Mouse (Mus musculus) thymus, adult 2 months (tissue): ENCODE measurements around the gene Rbm20. TPM values are rescaled to one million over a fixed set of nuclear protein-coding genes. Genes with fewer than 3 reads are reported as not detected.

ENCODE experiments used
- DNase-seq: peaks from one replicate; pipeline ENCODE4 v3.0.0; 2021
- H3K27ac ChIP-seq: fragments of 200-500 bp; 2 replicates; pipeline ENCODE4 v1.5.1; 2012; ENCODE audit warnings: low read length, control low read depth; ENCODE audit not compliant: control insufficient read depth, insufficient read depth
- H3K27me3 ChIP-seq: fragments of 200-500 bp; 2 replicates; pipeline ENCODE4 v1.6.1; 2012; ENCODE audit warnings: mild to moderate bottlenecking, low read length, moderate library complexity, mixed read lengths; ENCODE audit not compliant: control insufficient read depth, insufficient read depth
- H3K36me3 ChIP-seq: fragments of 200-500 bp; 2 replicates; pipeline ENCODE4 v1.6.1; 2012; ENCODE audit warnings: mild to moderate bottlenecking, low read length, moderate library complexity; ENCODE audit not compliant: control insufficient read depth, insufficient read depth
- H3K4me1 ChIP-seq: fragments of 200-500 bp; replicated peaks from 2 replicates; pipeline ENCODE4 v1.6.1; 2012; ENCODE audit warnings: low read length; ENCODE audit not compliant: control insufficient read depth, insufficient read depth
- H3K4me3 ChIP-seq: fragments of 200-500 bp; 2 replicates; pipeline ENCODE4 v1.5.1; 2012; ENCODE audit warnings: mild to moderate bottlenecking, low read length, control low read depth, moderate library complexity; ENCODE audit not compliant: control insufficient read depth, insufficient read depth
- CTCF ChIP-seq: fragments of 200-500 bp; IDR thresholded peaks from 2 replicates; pipeline ENCODE4 v1.5.1; 2012; ENCODE audit warnings: mild to moderate bottlenecking, control low read depth, low read length, moderate library complexity, borderline replicate concordance; ENCODE audit not compliant: control insufficient read depth, poor library complexity, insufficient read depth; ENCODE audit errors: extremely low read depth
- POLR2A ChIP-seq: fragments of 200-500 bp; IDR thresholded peaks from 2 replicates; pipeline ENCODE4 v1.6.1; 2012; ENCODE audit warnings: mild to moderate bottlenecking, low read length, control low read depth, moderate library complexity; ENCODE audit not compliant: control insufficient read depth, poor library complexity, insufficient read depth; ENCODE audit errors: extremely low read depth
- WGBS: fragments of 180-500 bp; shearing (Covaris S2); methylation state at CpG from one replicate; pipeline ENCODE4 v1.1.7; 2018; 5-methylcytosine and 5-hydroxymethylcytosine counted together
- polyA plus RNA-seq: library from polyadenylated mRNA; depleted of rRNA; stranded (reverse); fragments of >200 nt; gene quantifications from 2 replicates; pipeline ENCODE4 v1.2.3, GENCODE M21; 2012

Rbm20 gene
- polyA plus RNA-seq, 1 experiment = 9.8 TPM

DNA sequence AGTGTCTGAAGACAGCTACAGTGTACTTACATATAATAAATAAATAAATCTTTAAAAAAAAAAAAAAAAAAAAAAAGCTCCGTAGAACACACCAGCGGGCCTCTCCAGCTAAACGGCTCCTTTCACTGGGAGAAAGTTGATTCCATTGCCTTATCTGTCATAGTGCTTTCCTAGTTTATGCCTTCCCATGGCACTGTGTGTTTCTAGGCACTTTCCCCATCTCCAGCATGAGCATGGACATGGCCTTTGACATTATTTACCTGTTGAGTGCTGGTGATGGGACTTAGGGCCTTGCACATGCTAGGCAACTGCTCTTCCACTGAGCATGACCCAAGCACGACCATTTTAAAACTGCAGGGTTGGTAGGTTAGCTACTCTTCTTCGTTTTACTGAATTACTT lies 46.9 kb downstream of the Rbm20 start:
- Histone ChIP-seq H3K27ac (no peak overlapping the region), H3K27me3 (no peaks in the 10 kb centered on the region)
- 89% methylated on average over 5 of the region's 5 CpGs for WGBS

DNA sequence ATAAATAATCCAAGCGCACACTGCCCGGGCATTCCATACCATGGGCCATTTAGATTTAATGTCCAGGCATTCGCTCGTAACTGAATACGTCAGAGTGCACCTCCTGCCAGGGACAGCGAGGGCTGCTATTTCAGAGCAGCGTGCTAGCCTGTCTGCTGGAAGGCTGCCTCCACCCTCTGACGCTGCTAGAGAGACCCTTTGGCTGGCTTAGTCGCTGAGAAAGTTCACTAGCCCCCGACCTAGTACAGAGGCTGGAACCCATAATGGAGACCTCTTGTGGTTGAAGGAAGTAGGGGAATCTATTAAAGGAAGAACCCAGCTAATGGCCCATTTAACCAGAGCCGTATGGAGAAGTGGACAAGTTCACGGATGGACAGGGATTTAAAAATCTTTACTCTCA lies 49.2 kb downstream of the Rbm20 start:
- 69% methylated on average over 12 of the region's 12 CpGs for WGBS
- H3K36me3 ChIP-seq = no peaks in the 10 kb centered on the region
- H3K27me3 ChIP-seq = no peaks in the 10 kb centered on the region
- H3K4me1 ChIP-seq = no peaks in the 10 kb centered on the region
- no peak overlapping the region for H3K27ac ChIP-seq
- DNase-seq = no peak
- TF ChIP-seq CTCF (no peak), POLR2A (no peak)
- H3K4me3 ChIP-seq = no peak overlapping the region

More for the DNA sequence above, 46.9 kb downstream of the Rbm20 start:
- no peaks in the 10 kb centered on the region for H3K4me1 ChIP-seq
- no peak for DNase-seq
- no peak overlapping the region for H3K4me3 ChIP-seq
- H3K36me3 ChIP-seq = no peaks in the 10 kb centered on the region
- TF ChIP-seq CTCF (no peak), POLR2A (no peak)

GRCm38 (mm10) chr19:53726755-53727154 lies 49.6 kb downstream of the Rbm20 start:
- WGBS = 89% methylated on average over 11 of the region's 11 CpGs
- DNase-seq = no peak
- Histone ChIP-seq H3K36me3 (no peaks in the 10 kb centered on the region), H3K27me3 (no peaks in the 10 kb centered on the region), H3K27ac (no peak overlapping the region), H3K4me3 (no peak overlapping the region), H3K4me1 (no peaks in the 10 kb centered on the region)
- TF ChIP-seq POLR2A = no peak
- TF ChIP-seq CTCF = no peak

DNA sequence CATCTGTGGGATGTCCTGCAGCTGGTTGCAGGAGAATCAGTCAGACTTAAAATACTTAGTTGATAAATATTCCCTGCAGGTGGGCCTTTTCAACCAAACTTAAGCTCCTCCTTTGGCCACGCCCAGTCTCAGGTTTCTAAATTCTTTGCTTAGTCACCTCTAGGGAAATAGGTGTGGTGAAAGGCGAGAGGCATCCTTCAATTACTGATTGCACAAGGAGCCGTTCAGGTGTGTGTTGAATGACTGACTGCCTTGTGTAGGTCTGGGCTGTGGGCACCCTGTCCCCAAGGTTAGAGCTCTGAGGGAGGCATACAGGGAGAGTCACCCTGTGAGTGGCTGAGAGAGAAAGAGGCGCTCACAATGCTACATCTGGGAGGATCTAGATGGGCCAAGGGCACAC lies 50.2 kb downstream of the Rbm20 start:
- no peaks in the 10 kb centered on the region for H3K36me3 ChIP-seq
- no peaks in the 10 kb centered on the region for H3K4me1 ChIP-seq
- H3K27ac ChIP-seq = no peak overlapping the region
- no peak for DNase-seq
- TF ChIP-seq POLR2A (no peak), CTCF (no peak)
- no peaks in the 10 kb centered on the region for H3K27me3 ChIP-seq
- 71% methylated on average over 4 of the region's 4 CpGs for WGBS
- H3K4me3 ChIP-seq = no peak overlapping the region

DNA sequence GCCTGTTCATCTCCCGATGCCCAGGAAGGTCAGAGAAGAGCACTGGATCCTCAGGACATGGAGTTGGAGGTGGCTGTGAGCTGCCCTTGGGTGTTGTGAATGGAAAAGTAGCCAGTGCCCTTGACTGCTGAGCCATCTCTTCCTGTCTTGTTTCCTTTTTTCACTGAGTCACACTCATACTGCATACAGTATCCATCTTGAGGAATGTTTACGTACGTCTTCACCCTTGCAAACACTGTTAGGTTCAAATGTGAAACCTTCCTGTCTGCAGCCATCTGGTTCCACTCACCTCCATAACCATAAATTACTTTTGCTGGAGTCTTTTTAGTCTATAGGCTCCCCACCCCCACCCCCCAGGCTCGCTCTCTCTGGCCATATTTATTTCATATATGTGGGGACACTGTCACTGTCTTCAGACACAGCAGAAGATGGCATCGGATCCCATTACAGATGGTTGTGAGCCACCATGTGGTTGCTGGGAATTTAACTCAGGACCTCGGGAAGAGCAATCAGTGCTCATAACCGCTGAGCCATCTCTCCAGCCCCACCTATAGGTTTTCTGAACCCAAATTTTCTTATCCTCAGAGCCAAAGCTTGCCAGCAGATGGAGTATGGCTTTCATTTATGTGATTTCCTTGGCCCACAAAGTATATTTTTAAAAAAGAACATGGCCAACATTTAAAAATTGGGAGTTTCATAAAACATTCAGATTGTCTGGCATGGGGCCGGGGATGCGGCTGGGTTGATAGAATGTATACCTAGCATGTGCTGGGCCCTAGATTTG lies 51.0 kb downstream of the Rbm20 start:
- no peak overlapping the region for H3K4me3 ChIP-seq
- H3K27me3 ChIP-seq = no peaks in the 10 kb centered on the region
- H3K36me3 ChIP-seq = no peaks in the 10 kb centered on the region
- 89% methylated on average over 9 of the region's 9 CpGs for WGBS
- no peak for DNase-seq
- H3K4me1 ChIP-seq = no peaks in the 10 kb centered on the region
- TF ChIP-seq POLR2A = no peak
- no peak for TF ChIP-seq CTCF
- no peak overlapping the region for H3K27ac ChIP-seq

GRCm38 (mm10) chr19:53729919-53730318 lies 52.8 kb downstream of the Rbm20 start:
- TF ChIP-seq POLR2A = no peak
- no peak for TF ChIP-seq CTCF
- DNase-seq = no peak
- 73% methylated on average over 10 of the region's 10 CpGs for WGBS
- Histone ChIP-seq H3K36me3 (no peaks in the 10 kb centered on the region), H3K27ac (no peak overlapping the region), H3K27me3 (no peaks in the 10 kb centered on the region), H3K4me3 (no peak overlapping the region), H3K4me1 (no peaks in the 10 kb centered on the region)
